Mouse (Mus musculus) heart, adult 9 months (tissue): Measurements from ENCODE around the gene Pxn.
A peak's percentile ranks its signal among the peaks of the same experiment; 100 is the strongest.
"Not testable (repeated sequence)": the region's sequence is repeated elsewhere in the genome, so short reads cannot be mapped to it uniquely, and the experiment has no call there.

Source experiments
- DNase-seq, 2 experiments: peaks; one replicate each; pipeline ENCODE4 v3.0.0; 2022; ENCODE audit warnings: low spot score in 2 of 2

Gene Pxn

DNA sequence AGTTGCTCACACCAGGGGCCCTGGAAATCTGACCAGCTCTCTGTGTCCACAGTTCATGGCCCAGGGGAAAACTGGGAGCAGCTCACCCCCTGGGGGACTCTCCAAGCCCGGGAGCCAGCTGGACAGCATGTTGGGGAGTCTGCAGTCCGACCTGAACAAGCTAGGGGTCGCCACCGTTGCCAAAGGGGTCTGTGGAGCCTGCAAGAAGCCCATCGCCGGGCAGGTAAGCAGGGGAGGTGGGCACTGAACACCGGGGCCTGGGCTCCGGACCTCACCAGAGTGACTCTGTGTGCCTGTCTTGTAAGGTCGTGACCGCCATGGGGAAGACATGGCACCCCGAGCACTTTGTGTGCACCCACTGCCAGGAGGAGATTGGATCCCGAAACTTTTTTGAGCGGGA lies 45.3 kb downstream of the Pxn start:
- no peak for DNase-seq

DNA sequence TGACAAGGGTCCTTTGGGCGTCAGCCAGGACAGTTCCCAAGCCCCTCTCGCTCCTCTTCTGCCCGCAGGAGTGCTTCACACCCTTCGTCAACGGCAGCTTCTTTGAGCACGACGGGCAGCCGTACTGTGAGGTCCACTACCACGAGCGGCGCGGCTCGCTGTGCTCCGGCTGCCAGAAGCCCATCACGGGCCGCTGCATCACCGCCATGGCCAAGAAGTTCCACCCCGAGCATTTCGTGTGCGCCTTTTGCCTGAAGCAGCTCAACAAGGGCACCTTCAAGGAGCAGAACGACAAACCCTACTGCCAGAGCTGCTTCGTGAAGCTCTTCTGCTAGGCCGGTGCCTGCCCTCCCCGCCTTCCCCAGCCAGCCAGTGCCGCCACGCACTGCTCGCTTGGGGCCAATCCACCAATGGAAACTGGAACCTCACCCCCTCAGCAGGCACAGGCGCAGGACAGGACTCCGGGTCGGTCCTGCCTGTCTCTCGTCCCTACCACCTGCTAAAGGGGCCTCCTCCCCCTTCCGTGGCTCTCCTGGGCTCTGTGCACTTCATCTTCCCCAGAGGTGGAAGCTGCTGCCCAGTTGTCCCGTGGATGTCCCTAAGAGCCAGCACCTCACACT lies 47.4 kb downstream of the Pxn start:
- no peak for DNase-seq

DNA sequence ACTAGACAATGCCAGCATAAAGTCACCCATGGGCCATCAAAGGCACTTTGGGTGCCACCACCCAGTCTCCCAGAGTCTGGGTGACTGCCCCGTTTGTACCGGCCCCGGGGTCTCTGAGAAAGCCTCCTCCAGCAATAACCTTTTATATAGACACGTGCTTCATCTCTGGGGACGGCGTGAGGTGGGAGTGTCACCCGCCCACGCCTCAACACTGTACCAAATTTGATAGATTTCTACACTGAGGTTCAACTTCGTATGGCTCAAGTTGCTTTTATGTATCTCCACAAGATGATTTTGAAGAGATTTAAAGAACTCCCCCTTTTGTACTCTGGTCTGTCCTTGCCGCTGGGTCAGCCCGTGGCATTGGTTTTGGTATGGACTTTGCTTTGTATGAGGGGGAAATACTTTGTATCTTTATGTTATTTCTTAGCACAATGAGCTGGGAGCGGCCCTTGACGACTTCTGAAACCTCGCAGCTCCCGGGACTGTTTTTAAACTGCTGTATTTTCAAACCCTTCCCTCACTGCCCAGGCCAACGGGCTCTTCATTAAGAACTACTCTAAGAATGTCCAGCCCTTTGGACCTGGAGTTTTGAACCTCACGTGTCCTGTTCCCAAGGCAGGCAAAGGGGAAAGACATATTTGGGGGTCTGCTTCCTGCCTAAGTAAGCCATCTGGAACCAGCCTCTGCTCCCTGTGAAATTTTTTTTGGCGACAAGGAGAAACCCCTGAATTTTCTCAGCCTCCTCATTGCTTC lies 48.2 kb downstream of the Pxn start:
- no peak for DNase-seq

DNA sequence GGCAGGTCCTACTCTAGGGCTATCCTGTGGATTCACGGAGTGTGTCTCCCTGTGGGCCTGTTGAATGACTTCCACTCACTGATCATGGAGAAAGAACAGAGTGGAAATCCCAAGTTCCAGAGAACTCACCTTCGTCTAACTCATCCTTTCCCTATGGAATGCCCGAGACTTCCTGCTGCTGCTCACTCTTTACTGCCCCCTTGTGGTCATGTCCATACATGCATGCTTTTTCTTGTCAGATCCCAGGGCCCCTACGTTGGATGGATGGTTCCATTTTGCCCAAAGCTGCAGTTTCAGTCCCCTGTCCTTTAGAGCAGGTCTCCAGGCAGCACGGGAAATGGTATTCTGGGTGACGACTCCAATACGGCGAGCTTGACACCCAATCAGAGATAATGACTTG lies 49.7 kb downstream of the Pxn start:
- peak; percentile 61 to 76 for DNase-seq

DNA sequence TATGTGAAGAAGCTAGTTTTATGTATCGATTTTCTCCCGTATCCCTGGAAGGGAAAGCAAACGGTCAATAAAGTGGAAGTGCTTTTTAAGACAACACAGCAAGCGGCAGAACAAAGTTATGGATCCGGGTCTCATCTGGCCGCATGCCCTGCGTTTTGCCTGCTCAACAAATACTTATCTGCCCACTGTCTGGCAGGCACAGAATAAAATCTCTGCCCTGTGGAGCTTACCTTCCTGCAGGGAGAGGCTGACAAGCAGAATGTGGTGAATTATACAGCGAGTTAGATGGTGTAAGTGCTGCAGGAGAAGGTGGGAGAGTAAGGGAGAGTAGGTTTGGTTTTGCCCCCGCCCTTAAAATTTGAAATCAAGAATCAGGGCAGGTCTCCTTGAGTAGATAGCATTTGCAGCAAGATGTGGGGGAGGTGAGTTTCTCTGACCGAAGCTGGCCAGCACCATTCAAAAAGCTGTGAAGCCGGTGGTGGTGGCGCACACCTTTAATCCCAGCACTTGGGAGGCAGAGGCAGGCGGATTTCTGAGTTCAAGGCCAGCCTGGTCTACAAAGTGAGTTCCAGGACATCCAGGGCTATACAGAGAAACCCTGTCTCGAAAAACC lies 51.8 kb downstream of the Pxn start:
- DNase-seq: no peak

DNA sequence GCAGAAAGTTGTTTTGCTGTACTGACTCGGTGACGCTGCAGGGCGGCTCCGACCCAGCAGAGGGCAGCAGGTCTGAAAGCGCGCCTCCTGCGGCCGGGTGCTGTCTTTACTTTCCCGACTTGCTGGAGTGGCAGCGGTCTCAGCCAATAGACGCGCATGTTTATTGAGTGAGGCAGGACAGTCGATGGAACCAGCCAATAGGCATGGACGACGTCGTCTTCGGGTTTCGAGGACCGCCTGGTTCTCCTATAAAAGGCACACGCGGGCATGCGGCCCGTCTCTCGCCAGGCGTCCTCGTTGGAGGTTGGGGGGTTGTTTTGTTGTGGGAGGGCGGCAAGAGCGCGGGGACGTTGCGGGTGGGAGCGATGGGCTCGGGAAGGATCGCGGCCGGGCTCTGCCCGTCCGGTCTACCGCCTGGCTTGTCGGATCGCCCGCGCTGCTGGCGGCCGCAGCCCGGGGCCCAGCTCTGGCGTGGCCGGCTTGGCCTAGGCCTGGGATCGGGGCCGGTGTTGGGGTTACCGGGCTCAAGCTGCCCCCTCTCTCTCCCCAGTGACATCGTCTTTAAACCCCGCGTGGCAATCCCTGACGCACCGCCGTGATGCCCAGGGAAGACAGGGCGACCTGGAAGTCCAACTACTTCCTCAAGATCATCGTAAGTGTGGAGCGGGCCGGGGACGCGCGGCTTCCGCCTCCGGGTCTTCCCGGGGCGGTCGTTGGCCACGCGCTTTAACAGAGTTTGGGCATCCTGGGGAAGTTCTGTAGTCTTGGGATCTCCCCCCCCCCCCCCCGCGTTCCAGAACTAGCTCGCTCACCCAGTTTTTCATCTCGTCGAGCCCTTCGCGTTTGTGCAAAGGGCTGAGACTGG lies 53.0 kb downstream of the Pxn start, which contains the start of gene Rplp0:
TSS of gene Rplp0 (plus strand) at position 231 of the 865 bp plus-strand sequence.
- DNase-seq: peak; percentile 100

DNA sequence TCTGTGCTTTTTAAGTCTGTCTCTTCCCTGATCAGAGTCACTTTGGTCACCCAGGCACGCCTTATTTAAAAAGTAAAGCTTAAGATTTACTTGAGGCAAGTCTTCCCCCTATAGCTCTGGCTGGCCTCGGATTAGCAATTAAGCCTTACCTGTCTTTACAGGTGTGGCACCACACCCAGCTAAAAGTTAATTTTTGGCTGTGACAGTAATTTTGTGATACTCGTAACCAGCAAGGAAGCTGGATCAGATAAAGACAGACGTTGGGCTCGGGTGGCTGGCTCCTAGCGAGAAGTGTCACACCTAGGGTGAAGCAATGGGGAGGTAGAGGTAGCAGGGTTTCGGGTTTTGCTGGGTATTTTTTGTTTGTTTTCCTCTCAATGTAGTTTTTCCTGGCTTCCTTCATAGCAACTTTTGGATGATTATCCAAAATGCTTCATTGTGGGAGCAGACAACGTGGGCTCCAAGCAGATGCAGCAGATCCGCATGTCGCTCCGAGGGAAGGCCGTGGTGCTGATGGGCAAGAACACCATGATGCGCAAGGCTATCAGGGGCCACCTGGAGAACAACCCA lies 53.9 kb downstream of the Pxn start:
- DNase-seq: no peak

DNA sequence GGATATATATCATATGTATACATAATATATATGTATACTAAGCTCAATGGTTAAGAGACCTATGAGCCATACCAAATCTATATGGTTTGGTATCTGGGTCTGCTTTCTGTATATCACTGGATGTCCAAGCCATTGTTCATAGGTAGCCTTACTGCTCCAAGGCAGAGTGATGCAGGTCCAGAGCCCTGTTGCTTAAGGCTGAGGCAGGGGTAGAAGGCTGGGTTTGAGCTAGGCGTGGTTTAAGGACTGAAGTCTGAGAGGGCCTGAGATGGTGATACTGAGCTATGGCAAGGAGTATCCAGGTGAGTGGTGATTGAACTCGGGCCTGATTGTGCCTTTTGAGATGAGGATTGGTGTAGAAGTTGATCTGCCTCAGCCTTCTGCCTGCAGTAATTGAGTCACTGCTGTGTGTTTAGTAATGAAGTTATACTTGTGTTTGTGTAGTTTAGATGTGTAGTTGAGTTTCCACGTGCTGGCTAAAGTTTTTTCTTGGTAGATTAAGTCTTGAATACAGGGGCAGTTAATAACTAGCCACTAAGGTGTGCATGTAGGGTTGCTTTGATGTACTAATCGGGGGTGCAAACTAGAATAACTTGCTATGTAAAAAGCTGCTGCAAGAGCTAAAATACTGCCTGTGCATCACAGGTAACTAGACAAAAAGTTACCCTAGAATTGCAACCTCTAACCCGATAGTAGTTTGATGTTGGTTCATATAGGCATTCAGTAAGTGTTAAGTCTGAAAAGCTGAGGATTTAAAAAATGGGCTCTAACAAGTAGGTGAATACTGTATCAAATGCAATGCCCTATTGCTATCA lies 57.5 kb downstream of the Pxn start:
- no peak for DNase-seq

DNA sequence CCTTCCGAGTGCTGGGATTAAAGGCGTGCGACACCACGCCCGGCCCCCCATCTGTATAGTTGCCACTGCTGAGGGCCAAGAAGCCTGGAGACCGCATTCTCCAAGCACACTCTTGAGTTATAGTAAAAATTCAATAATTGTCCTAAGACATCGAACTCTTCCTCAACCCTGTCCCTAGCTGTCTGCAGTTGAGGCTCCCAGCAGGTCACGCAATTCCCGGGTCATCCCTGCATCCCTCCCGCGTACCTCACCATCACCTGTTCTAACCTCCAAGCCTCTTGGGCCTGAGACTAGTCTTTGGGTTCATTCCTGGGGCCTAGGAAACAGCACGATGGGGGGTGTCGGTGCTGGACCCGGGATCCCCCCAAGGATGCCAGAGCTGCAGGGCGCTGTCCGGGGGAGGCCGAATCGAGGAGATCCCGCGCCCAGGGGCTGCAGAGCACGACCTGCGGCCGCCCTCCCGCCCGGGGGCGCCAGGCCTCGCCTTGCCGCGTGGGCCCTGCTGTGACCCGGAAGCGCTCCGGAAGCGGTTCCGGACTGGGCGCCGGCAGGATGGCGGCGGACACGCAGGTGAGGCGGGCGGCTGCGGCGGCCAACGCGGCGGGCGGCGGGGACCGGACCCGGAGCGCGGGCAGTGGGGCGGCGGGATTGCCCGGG lies 58.4 kb downstream of the Pxn start, which contains the start of gene Gcn1l1:
TSS of gene Gcn1l1 (plus strand) at position 518 of the 657 bp plus-strand sequence.
- peak; percentile 69 to 75 for DNase-seq

DNA sequence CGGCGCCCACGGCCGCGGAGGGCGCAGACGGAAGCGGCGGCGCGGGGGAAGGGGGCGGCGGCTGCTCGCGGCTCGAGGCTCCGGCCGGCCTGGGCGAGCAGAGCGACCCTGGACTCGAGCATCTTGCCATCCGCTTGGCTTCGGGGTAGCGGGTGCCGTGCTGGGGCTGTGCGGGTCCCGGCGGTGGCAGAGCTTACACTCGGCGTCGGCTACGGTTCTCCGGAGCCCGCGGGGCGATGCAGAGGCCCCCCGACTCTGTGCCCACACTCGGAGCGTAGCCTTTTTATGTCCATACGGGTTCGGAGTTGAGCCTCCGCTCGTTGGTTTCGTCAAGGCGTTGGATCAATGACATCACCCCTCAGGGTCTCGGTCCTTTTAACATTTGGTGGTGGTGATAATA lies 58.9 kb downstream of the Pxn start:
- DNase-seq: no peak

DNA sequence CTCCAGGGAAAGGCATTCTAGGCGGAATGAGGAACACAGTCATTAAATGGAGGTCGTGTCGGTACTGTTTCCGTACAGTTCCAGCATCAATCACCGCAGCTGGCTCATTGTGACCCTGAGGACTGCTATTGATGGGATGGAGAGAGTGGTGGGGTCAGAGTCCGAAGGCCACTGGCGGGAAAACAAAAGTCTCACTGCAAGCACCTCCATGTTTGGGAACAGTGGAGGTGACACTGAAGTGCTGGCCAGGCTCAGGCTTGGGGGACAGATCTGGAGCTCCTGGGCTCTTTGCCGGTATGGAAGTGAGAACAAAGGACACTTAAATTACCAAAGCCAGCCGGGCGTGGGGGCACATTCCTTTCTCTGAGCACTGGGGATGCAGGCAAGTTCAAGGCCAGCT lies 62.2 kb downstream of the Pxn start:
- DNase-seq: no peak

DNA sequence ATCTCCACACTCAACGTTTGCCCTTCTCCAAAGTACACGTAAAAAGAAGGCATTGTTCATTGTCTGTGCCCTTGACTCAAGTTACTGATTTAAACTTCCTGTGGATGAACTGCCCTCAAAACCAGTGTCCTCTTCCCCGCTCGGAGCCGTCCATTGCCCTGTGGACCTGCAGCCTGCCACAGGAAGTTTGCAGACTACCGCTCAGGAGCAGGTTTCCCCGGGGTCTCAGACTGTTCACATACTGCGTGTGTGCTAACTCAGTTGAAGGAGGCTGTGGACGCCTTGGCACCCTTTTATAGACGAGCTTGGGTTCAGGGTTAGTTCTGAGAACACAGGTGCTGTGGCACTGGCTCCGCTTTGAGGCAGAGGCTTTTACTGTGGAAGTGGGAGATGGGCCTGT lies 62.8 kb downstream of the Pxn start:
- no peak for DNase-seq

DNA sequence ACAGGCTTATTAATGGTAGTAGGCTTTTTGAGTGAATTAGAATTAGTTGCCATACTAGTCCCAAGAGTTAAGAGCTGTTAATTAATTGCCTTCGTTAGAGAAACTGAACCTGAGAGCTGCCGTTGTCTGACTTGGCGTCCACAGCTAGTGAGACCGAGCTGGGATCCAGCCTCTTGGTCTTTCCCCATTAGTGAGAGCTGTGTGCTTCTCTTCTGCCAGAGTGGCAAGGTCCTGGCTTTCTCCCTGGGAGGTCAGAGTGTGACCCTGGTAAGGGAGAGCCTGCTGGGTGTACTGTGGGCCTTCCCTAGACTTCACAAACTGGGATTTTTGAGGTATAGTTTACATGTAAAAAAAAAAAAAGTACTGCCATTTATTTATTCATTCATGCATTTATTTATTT lies 63.2 kb downstream of the Pxn start:
- DNase-seq: no peak

DNA sequence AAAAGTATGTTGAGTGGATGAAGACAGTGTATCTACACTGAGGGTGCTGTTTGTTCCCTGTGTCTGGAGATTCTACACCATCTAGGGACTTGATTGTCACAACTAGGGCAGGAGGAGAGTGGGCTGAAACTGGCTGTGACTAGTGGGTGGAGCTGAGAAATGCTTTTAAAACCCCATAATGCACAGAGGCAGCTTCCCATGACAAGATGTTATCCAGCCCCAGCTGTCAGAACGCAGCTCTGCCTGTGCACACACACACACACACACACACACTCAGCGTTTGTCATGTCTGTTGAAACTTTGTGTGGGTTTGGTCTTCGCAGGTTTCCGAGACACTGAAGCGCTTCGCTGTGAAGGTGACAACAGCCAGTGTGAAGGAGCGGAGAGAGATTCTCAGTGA lies 64.6 kb downstream of the Pxn start:
- no peak for DNase-seq

DNA sequence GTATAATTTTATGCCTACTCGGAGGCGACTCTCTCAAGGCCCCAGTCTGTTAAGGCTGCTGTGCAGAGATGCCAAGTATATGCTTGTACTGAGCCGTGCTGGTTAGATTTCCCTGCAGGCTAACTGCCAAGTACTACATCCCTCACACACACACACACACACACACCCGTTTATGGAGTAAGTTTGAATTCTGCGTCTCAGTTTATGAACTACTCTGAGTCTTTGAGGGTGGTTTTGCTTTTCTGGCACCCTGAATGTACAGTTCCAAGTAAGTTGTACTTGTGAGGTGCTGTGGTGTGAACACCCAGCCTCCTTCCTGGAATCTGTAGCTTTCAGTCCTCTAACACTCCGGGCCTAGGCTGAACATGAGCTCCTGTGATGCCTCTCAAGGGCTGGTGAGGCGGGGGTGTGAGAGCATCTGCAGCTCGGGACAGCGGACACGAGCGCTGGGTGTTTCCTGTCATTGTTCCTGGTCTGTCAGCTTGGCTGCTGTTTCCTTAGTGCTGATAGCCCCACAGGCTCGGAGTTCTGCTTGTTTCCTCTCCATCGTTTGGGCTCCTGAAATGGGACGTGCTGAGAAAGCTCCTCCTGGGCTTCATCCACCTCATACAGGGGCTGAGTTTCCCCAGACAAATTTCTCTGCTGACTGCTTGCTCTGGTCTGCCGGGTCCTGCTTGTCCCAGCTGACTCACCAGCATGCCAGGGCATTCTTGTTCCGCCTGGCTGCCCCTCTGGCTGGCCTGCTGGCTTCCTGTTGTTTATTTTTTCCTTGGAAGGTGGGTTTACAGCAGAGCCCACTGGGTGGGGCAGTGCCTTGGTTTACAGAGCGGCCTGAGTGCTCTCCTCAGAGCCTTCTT lies 66.4 kb downstream of the Pxn start:
- DNase-seq: peak; percentile 61 to 82

DNA sequence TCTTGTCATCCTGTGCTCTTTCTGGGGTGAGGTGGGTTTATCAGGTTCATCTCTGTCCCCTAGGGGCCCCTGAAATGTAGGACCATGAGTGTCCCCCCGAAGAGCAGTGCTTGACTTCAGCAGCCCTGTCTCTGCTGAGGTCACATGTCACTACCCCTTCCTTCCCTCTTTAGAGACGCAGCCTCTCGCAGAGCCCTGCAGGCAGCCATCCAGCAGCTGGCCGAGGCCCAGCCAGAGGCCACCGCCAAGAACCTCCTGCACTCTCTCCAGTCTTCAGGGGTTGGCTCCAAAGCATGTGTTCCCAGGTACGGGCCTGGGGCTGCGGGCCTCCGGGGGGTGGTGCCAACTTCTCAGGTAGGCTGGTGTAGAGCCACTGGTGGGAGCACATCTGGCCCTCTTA lies 68.5 kb downstream of the Pxn start:
- peak; percentile 64 to 73 for DNase-seq

DNA sequence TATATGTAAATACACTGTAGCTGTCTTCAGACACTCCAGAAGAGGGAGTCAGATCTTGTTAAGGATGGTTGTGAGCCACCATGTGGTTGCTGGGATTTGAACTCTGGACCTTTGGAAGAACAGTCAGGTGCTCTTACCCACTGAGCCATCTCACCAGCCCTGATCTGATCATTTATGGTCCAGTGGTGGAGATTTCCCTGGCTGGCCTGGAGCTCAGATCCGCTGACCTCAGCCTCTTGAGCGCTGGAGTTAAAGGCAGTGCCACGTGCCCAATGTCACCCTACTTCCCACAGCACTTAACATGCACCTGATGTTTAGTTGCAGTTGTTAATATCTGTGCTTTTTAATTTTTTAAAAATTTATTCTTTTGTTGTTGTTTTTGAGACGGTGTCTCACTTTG lies 71.2 kb downstream of the Pxn start:
- not testable (repeated sequence) for DNase-seq

DNA sequence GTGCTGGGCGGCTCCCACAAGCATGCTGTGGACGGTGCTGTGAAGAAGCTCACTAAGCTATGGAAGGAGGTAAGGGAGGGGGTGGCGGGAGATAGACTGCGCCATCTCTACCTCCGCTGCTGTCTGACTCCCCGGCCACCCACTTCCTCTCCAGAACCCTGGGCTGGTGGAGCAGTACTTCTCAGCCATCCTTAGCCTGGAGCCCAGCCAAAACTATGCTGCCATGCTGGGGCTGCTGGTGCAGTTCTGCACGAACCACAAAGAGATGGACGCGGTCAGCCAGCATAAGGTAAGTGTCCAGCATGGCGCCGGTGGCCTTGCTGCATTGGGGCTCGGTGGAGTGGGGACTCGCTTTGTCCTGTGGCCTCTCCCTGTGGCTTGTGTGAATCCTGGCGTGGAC lies 72.4 kb downstream of the Pxn start:
- no peak for DNase-seq

DNA sequence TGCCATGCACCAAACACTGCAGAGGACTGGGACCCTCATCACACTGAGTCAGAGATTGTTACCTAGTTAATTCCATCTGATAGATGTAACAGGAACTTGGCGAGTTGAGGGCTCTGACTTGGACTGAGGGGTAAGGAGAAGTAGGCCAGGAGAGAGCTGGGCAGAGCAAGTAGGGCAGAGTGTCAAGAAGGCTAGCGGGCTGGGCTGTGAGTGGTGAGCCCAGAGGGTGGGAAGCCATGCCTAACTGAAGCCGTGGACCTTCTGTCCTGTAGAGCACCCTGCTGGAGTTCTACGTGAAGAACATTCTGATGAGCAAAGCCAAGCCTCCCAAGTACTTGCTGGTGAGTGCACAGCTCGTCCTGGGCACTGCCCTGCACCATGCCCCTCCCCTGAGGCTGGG lies 72.9 kb downstream of the Pxn start:
- DNase-seq: no peak
